Mouse (Mus musculus): ENCODE measurements around the gene Tmbim4. TPM values are rescaled to one million over a fixed set of nuclear protein-coding genes. Genes with fewer than 3 reads are reported as not detected.
"Not testable (repeated sequence)": the region's sequence is repeated elsewhere in the genome, so short reads cannot be mapped to it uniquely, and the experiment has no call there.

Tmbim4 gene
- total RNA-seq, 2 experiments from 2014 or later = 60.9 to 62.8 TPM

DNA sequence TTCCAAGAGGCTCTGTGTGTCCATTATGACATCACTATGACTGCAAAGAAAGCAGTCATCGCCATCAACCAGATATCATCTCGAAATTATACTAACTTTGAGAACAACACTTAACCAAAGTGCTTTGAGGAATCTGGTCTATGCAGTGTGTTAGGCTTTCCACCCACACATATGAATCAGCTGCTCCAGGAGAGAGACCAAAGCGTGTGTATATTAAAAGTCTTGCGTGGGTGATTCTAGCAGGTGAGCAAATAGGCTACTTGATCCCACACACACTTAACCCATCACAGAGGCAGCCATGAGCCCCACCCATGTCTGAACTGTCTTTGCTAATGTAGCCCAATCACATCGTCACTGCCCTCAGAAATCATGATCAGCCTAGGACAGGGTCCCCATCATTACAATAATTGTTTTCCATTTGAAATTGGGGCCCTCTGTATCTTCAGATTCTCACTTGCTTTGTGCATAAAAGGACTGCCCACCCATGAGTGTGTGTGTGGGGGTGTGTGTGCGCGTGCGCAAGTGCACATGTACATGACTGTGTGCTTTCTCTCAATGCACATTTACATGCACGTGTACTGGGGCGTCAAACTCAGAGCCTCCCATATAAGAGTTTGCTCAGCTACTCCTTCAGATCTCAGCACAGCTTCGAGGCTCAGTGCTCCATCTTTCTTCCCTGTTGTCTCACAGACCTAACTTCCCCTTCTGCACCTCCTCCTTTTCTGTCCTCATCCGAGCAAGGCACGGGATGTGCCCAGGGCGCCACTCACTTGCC, 4.1 kb upstream of the Tmbim4 start:
- DNase-seq = no peak

DNA sequence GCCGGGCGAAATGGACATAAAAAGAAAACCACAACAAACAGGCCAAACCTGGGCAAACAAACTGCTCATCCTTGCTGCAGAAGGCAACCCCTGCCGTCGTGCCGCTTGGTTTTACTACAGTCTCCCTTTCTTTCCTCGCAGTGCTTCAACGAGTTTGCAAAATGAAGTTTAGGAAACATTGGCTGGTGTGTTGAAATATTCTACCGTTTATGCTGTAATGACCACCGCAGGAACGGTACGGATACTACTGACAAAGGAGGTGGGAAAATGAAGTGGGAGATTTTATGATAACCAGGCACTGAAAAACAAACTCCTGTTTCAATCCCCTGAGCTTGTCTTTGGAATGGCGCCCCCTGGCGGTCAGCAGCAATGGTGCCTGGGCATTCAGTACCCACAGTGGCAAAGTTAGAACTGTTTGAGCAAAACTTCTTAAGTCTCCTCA, 592 bp downstream of the Tmbim4 start, which contains the start of gene Irak3:
Gene Irak3 (minus strand): TSS at position 170 of the 442 bp plus-strand sequence.
- peak; percentile 66 to 67 for DNase-seq

DNA sequence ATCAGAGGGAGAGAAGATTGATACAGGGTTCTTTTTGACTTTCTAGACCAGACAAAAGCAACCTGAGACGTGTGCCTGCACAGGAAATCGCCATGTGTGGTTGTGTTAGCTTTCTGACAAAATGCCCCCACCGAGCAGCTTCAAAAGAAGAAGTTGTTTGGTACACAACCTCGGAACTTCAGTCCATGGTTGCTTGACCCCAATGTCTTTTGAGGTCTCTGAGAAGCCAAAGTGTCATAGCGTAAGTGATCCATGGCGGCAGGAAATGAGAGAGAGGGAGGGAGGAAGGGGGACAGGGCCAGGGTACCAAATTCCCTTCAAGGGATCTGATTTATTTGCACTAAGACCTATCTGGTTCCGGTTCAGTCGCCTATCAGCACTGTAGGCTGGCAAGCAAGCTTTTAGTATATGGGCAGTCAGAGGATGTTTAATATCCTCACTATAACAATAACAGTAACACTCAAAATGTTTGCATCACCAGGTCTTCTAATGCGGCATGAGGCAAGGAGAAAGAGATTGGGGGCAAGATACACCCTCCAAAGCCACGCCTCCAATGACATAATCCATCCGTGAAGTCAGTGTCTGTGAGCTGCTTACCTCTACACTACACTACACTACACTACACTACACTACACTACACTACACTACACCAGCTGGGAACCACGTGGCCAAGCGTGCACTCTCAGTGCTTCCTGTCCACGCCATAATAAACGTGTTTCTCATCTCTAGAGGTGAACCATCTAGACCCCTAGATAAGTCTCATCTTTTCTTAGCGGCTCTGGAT, 1.3 kb downstream of the Tmbim4 start:
- DNase-seq = no peak

DNA sequence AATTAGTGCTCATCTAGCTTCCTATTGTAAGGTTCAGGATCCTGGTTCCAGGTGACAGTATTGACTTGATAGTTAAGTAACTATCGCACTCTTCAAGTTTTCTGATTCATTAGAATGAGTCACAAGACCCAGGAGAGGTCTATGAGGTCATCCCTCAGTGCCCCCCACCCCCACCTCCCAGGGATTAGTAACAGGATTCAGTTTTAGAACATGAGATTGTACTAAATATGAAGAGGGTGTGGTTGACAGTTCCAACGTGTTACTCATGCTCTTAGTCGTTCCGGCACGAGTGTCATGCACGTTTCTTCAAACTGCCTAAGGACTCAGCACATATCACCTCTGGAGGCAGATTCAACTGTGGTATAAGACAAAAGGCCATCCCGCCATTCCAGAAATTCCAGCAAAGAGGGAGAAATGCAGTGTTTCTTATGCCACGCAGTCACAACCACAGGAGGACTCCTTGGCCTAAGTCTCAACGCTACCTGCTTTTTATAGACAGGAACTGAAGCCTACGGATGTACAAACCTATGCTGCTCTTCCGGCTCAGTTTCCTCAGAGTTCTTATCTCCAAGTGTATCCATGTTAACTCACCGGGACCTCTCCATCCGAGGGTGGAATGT, 3.3 kb downstream of the Tmbim4 start:
- DNase-seq = no peak

DNA sequence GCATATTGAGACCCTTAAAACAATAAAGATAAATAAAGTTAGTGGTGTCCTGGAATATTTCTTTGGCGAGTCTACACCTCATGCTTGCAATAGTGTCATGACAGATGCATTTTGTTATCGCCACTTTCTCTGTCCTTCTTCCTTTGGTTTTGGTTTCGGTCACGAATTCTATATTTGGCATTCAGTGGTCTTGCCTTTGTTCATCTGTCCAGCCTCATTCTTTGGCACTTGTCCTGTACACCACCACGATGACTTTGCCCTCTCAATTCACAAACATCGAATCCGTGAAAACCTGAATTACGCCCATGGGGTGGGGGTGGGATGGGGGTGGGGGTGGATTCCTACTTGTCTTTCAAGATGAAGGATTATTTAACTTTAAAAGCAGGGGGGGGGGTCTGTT, 6.6 kb downstream of the Tmbim4 start:
- DNase-seq = no peak

DNA sequence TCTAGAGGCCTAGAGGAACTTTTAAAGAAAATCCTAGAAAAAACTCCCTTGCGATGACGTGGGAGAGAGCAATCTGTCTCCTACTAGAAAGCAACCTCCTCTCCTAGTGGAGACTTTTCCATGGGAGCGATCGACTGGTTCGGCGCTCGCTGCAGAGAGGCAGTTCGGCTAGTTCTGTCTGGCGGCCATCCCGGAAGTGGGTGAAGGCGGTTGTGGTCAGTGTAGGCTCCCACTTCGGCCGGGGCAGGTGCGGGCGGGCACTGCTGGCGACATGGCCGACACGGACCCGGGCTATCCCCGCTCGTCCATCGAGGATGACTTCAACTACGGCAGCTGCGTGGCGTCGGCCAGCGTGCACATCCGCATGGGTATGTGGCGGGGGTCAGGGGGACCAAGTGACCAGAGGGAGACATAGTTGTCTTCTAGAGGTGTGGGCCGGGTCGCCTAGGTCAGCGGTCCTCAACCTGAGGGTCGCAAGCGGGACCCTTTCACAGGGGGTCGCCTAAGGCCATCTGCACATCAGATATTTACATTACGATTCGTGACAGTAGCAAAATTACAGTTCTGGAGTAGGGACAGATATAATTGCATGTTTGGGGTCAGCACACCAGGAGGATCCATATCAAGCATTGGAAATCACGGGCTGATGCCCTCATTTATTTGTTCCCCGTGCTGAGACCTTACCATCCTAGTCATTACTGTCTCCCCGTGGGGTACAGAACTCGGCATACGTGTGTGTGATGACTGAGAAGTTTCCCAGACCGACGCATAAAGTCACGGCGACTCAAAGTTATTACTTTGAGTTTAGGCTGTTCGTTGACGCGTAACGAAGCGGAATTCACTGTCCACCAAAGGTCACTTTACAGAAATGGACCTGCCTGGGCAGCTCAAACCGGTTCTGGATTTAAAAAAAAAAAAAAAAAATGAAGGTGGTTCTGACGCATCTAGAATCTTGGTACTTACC, 7.5 kb downstream of the Tmbim4 start:
- DNase-seq = peak; percentile 84 to 85

DNA sequence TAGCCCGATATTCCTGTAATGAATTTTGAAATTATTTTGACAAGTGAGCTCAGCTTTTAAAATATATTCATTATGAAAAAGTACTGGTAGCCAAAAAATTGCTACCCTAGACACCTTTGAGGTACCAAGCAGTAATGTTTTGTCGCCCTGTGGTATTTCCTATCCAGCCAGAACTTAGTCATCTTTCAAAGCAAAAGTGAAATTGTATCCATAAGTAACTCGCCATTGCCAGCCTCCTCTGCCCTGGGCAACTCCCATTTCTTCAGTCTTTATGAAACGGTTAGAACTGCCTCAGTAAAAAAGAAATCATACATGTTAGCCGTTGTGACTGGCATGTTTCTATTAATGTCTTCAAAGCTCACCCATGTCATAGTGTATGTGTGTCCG, 8.1 kb downstream of the Tmbim4 start:
- DNase-seq = no peak

DNA sequence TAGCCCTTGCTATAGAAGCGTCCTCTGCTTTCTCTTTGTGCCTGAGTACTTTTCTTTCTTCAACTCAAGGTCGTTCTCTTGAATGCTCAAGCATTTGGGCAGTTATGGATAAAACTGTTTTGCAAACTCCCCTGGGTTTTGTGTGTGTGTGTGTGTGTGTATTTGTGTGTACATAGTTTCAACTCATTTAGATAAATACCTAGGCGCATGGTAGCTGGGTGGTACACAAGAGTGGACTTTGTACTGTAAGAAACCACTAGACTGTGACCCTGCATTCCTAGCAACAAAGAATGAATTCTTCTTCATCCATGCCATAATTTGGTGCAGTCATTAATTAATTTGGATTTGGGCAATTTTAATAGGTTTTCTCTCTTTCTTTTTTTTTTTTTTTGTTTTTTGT, 8.7 kb downstream of the Tmbim4 start:
- no peak for DNase-seq

DNA sequence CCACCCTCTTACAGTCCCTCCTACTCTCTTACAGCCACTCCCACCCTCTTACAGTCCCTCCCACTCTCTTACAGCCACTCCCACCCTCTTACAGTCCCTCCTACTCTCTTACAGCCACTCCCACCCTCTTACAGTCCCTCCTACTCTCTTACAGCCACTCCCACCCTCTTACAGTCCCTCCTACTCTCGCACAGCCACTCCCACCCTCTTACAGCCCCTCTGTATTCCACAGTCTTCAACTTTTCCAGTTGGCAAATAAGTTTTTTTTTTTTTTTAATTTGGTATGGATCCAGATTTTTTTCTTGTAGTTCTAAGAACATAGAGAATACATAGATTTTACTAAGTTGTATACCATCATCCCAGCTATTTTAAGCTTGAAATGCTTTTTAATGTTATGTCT, 15.7 kb downstream of the Tmbim4 start:
- not testable (repeated sequence) for DNase-seq

DNA sequence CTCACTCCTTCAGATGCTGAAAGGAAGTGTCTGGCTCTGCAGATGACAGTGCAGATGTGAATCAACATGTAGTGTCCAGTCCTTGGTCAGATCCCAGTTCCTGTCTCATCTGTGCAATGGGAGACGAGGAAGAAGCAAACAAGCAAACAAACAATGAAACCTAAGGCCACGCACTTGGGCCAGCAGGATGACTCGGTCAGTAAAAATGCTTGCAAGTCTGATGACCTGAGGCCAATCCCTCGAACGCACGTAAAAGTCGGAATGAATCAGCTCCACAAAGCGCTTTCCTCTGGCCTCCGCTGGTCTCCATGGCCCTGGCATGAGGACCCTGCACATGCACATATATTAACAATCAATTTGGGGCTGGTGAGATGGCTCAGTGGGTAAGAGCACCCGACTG, 17.6 kb downstream of the Tmbim4 start:
- DNase-seq = no peak

DNA sequence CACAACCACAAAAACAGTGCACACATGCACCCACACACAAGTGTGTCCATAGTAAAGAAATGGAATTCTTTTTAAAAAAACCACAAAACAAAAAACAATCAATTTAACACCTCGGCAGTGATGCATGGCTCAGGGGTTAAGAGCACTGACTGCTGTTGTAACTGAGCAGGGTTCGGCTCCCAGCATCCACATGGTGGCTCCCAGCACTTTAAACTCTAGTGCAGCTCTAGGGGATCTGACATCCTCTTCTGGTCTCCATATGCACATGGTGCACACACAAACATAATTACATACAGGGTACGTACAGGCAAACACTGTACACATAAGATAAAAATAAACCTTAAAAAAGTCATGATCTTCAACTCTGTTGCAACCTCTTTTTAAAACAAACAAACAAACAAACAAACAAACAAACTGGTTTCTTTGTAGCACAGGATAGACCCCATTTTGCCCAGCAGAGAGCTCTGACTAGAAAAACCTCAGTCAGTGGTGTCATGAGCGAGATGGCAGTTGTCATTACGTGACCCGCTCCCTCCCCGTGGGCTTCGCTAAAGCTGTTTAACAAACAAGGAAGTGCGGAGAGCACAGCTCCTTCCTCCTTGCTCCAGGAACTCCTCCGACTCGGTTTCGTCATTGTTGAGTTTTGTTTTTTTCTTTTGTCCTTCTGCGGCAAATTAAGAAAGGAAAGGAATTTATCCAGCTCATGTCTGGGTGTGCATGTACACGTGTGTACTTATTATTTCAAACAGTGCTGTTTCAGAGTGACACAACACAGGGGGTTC, 18.4 kb downstream of the Tmbim4 start:
- DNase-seq = no peak

DNA sequence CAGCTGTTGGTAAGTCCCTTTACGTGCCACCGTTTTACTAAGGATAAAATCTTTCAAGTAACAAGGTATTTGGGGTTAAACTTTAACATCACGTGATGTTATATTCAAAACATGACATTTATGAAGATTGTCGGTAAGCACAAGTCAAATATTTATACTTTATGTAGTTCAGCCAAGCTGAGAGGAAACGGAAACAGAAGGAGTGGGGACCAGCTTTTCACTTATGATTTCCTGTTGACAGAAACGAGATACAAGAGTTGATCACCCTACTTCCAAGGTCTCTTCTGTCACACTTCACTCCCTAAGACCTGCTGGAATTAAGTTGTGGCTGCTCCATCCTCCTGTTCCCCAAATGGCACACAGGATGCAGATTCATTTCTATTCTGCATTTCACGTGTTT, 19.4 kb downstream of the Tmbim4 start:
- DNase-seq = no peak

DNA sequence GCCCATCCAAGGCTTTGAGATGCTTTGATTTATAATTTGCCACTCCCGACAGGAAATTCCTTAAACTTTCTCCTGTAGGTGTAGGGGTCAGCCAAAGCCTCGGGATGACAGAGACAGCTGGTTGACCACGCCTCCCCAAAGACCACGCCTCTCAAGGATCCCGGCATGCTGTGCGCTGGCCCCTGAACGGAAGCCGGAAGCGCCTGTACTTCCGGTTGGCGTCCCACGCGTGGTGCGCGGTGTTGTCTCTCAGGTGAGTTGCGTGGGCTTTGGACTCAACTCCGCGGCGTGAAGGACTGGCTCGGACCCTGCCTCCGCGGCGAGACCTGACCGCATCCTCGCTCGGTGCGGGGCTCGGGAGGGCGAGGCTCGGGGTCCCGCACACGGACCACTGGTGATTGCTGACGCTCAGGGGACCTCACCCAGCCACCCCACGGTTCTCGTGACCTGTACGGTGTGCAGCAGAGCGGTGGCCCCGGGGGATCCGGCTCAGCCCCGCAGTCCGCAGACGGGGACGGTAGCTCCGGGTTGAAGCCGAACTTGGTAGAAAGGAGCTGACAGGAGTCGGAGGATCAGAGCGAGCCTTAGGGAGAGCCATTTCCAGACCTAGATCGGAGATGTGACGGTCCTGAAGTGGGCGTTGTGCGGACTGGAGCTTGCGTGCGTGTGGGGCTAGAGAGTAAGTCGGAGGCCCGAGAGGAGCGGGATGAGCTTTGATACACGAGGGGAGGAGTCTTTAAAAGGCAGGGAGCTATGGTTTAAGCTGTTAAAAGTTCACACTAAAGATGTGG, 25.7 kb downstream of the Tmbim4 start, which contains the start of gene Llph:
Gene Llph (plus strand): TSS at position 200 of the 791 bp plus-strand sequence.
- DNase-seq = peak; percentile 80

DNA sequence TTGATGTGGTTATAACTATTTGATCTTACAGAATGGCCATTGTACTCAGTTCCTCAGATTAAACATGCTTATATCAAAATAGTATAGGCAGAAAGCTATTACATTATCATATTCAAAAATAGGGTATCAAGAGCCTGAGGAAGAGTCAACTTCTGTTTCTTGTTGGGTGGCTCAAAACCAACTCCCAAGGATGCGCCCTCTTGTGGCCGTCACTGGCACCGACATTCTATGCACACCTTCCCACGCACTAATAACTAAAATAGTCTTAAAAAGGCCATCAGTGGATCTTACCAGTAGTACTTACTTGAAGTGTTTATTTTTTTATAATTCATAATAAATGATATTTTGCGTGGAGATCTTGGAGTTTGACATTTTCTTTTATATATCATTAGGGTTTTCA, 30.3 kb downstream of the Tmbim4 start:
- peak; percentile 27 to 31 for DNase-seq

DNA sequence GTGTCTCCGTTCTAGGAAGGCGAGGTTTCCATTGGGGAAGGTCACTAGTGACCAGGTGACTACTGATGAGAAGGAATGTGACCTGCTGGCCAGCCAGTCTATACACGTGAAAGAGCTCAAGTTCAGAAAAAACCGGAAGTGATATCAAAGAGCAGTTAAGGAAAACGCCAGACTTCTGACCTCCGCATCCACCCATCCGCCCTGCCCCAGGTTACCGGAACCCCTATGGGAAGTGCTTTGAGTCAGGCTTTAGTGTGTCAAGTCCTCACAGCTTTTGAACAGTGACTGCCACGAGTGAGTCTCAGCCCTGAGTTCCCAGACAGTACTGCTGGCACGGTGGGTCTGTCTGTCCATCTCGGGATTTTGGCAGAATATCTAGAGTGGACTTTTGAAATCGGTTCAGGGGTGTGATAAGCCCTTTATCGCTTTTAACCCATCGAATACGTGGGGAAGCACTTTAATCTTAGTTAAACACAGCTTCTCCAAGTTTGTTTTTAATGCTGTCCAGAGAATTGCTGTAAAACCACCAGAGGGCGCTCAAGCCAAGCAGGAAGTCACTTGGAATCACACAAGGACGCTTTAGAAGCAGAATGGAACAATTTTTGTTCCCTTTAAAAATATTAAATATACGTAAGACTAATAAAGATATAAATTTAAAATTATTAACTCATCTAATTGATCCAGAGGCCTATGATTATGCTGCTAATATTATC, 32.4 kb downstream of the Tmbim4 start:
- peak in 1 of 2 experiments; percentile 34 for DNase-seq

DNA sequence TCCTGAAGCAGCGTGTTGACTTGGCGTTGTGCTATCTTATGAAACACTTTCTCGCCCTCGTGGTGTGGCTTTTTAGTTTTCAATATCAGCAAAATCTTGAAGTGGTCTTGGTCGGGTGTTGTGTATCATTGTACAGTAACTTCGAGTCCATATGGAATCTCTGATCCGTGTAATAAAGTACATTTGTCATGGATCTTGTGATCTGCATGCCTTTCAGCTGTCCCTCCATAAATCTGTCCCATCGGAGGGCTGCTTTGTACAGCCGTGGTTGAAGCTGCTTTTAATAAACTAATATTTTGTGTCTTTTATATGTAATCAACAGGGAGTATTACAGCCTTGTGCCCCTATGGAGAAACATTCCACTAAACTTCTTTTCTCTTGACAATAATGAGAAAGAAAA, 35.5 kb downstream of the Tmbim4 start:
- no peak for DNase-seq

DNA sequence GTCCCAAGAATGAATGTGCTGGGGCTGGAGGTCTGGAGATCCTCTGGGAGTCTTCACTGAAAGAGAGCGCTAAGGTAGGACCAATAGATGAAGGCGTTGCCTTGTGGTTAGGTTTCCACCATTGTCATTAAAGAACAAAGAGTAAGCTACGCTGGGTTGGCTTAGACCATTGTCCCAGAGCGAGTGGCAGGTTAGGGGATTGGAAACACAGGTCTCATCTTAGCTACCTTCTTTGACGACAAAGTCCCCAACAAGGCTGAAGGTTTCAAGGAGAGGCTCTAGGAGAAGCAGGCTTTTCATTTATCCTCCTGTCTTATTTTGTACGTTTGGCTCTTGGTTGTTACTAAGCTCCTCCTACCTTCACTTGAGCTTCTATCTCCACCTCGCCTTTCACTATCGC, 36.9 kb downstream of the Tmbim4 start:
- no peak for DNase-seq

DNA sequence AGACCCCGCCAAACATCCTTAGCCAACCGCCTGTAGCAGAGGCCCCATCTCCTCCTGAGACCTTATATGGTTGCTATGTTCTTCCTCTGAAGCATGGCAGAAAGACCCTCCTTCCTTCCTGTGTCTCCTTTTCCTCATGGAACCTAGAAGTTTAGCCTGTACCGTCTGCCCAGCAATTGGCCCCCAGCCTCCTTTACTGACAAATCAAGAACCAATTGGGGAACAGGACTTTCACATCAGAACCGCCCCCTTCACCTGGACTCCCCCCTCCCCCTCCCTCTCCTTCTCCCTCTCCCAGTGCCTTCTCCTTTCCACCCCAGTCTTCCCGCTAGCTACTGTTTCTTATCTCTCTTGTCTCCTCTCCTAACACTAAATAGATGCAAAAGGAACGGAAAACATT, 38.1 kb downstream of the Tmbim4 start:
- no peak for DNase-seq

DNA sequence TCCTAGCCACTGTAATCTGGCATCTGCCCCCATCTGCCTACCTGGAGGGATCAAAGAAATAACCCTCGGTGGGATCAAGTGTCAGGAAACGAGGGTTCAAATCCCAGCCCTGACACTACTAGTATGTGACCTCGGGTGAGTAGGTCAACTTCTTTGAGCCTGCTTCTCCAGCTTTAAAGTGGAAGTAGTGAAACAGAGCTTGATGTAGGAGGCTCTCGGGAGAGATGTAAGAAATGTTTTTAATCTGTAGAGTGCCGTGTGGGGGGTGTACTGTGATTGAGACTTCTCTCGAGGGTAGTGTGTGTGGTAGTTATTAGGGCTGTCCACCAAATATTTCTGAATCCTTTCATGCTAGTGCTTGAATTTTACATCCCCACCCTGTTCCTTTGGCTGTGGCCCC, 41.0 kb downstream of the Tmbim4 start:
- DNase-seq = no peak

DNA sequence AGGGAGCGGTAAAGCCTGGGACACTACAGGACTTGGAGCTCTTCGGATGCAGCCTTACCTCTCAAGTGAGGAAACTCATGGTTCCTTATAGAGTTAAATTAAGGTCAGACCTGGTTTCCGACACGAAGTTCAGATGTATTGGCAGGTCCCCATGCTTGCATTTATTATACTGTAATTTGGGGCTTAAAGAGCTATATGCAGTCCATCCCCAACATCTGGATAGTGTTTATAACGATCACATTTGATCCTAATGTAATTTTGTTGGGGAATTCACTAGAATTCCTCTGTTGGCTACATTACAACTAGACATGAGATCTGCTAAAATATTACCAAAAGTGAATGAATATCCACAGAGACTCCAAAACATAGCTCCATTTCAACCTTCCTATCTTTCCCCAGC, 44.3 kb downstream of the Tmbim4 start:
- no peak for DNase-seq
